Mouse (Mus musculus) midbrain, postnatal 0 days (tissue): ENCODE measurements at regions not wholly inside any gene's neighbourhood (a gene's known extent, or its start where the extent isn't known, plus 50 kb on each side); places are given as distances from the start of the nearest gene placed in this dataset.
A peak's percentile ranks its signal among the peaks of the same experiment; 100 is the strongest.

Experiments
- ATAC-seq: fragments of 200-750 bp; cut with Nextera tagmentation; 2 replicates; pipeline ENCODE4 v1.8.0; 2017; ENCODE audit warnings: moderate number of reproducible peaks, mild to moderate bottlenecking, moderate TSS enrichment, moderate library complexity; ENCODE audit not compliant: low FRiP score
- DNase-seq: peaks from one replicate; pipeline ENCODE4 v3.0.0-alpha.2; 2015; ENCODE audit warnings: low spot score
- H3K27ac ChIP-seq: fragments of 300-500 bp; sonication (generic); 2 replicates; pipeline ENCODE4 v1.5.1; 2014; ENCODE audit warnings: low read depth, mild to moderate bottlenecking, low read length, mixed read lengths
- H3K27me3 ChIP-seq: fragments of 300-500 bp; sonication (generic); 2 replicates; pipeline ENCODE4 v1.6.1; 2014; ENCODE audit warnings: low read length, control low read depth, mixed read lengths; ENCODE audit not compliant: insufficient read depth
- H3K36me3 ChIP-seq: fragments of 300-500 bp; sonication (generic); 2 replicates; pipeline ENCODE4 v1.6.1; 2014; ENCODE audit warnings: low read length, control low read depth, mixed read lengths; ENCODE audit not compliant: insufficient read depth
- H3K4me1 ChIP-seq: fragments of 300-500 bp; sonication (generic); 2 replicates; pipeline ENCODE4 v1.6.1; 2014; ENCODE audit warnings: mild to moderate bottlenecking, control low read depth, antibody characterized with exemption, low read length, mixed read lengths; ENCODE audit not compliant: insufficient read depth
- H3K4me2 ChIP-seq: fragments of 300-500 bp; sonication (generic); 2 replicates; pipeline ENCODE4 v1.6.1; 2014; ENCODE audit warnings: low read depth, mild to moderate bottlenecking, low read length, mixed read lengths; ENCODE audit not compliant: poor library complexity, severe bottlenecking
- H3K4me3 ChIP-seq: fragments of 300-500 bp; sonication (generic); 2 replicates; pipeline ENCODE4 v1.5.1; 2014; ENCODE audit warnings: low read depth, mild to moderate bottlenecking, low read length, moderate library complexity
- H3K9ac ChIP-seq: fragments of 300-500 bp; sonication (generic); replicated peaks from 2 replicates; pipeline ENCODE4 v1.6.1; 2014; ENCODE audit warnings: mild to moderate bottlenecking, low read length, moderate library complexity, mixed read lengths; ENCODE audit not compliant: poor library complexity, severe bottlenecking
- H3K9me3 ChIP-seq: fragments of 300-500 bp; sonication (generic); 2 replicates; pipeline ENCODE4 v1.6.1; 2016; ENCODE audit warnings: low read length, control low read depth
- CTCF ChIP-seq: IDR thresholded peaks from 2 replicates; pipeline ENCODE4 v1.5.1; 2016; ENCODE audit warnings: antibody characterized with exemption, mild to moderate bottlenecking
- WGBS: fragments of 180-500 bp; shearing (Covaris S2); extraction: QIAGEN DNeasy Blood & Tissue Kit; methylation state at CpG from one replicate; pipeline ENCODE4 v1.1.7; 2014; 5-methylcytosine and 5-hydroxymethylcytosine counted together

- ATAC-seq = no peak
- Histone ChIP-seq H3K36me3 (no peaks in the 10 kb centered on the region), H3K27ac (no peak overlapping the region), H3K4me2 (no peak overlapping the region), H3K4me1 (no peaks in the 10 kb centered on the region), H3K9ac (no peak overlapping the region), H3K9me3 (no peaks in the 10 kb centered on the region), H3K4me3 (no peak overlapping the region), H3K27me3 (no peaks in the 10 kb centered on the region)
- TF ChIP-seq CTCF = no peak
- no peak for DNase-seq
- 91% methylated on average over 2 of the region's 2 CpGs for WGBS
These were observed 379.9 kb upstream of the Cwc22 start for GRCm38 (mm10) chr2:78326091-78326490.

GRCm38 (mm10) chr2:78322216-78322965 lies 376.2 kb upstream of the Cwc22 start:
- whole genome bisulfite sequencing = 45% methylated on average over 3 of the region's 3 CpGs
- Histone ChIP-seq H3K4me1 (no peaks in the 10 kb centered on the region), H3K27me3 (no peaks in the 10 kb centered on the region), H3K4me3 (no peak overlapping the region), H3K27ac (no peak overlapping the region), H3K9me3 (no peaks in the 10 kb centered on the region), H3K4me2 (no peak overlapping the region), H3K36me3 (no peaks in the 10 kb centered on the region), H3K9ac (no peak overlapping the region)
- ATAC-seq (no peak), DNase-seq (no peak)
- no peak for TF ChIP-seq CTCF

GRCm38 (mm10) chr2:78311766-78312491 lies 365.8 kb upstream of the Cwc22 start:
- H3K4me2 ChIP-seq = no peak overlapping the region
- H3K27me3 ChIP-seq = no peaks in the 10 kb centered on the region
- no peak overlapping the region for H3K27ac ChIP-seq
- no peak overlapping the region for H3K9ac ChIP-seq
- peak; percentile 44 for DNase-seq
- no peak overlapping the region for H3K4me3 ChIP-seq
- TF ChIP-seq CTCF = no peak
- no peak for ATAC-seq
- no peaks in the 10 kb centered on the region for H3K9me3 ChIP-seq
- no peaks in the 10 kb centered on the region for H3K36me3 ChIP-seq
- 61% methylated on average over 13 of the region's 13 CpGs for WGBS
- no peaks in the 10 kb centered on the region for H3K4me1 ChIP-seq

- TF ChIP-seq CTCF = no peak
These were observed 363.2 kb upstream of the Cwc22 start for GRCm38 (mm10) chr2:78309361-78309760.

GRCm38 (mm10) chr2:78306897-78307296 lies 360.7 kb upstream of the Cwc22 start:
- H3K9ac ChIP-seq = no peak overlapping the region
- WGBS = 80% methylated on average over 4 of the region's 4 CpGs
- H3K9me3 ChIP-seq = no peaks in the 10 kb centered on the region
- TF ChIP-seq CTCF = no peak
- DNase-seq (peak; percentile 46), ATAC-seq (no peak)
- H3K4me3 ChIP-seq = no peak overlapping the region
- no peaks in the 10 kb centered on the region for H3K27me3 ChIP-seq
- H3K36me3 ChIP-seq = no peaks in the 10 kb centered on the region
- no peak overlapping the region for H3K4me2 ChIP-seq
- H3K27ac ChIP-seq = no peak overlapping the region
- H3K4me1 ChIP-seq = no peaks in the 10 kb centered on the region

More at GRCm38 (mm10) chr2:78309361-78309760, 363.2 kb upstream of the Cwc22 start:
- Histone ChIP-seq H3K4me1 (no peaks in the 10 kb centered on the region), H3K36me3 (no peaks in the 10 kb centered on the region), H3K27me3 (no peaks in the 10 kb centered on the region), H3K9ac (no peak overlapping the region), H3K4me2 (no peak overlapping the region), H3K27ac (no peak overlapping the region), H3K9me3 (no peaks in the 10 kb centered on the region), H3K4me3 (no peak overlapping the region)
- WGBS = 66% methylated on average over 2 of the region's 2 CpGs
- ATAC-seq = no peak
- DNase-seq = no peak

- 37% methylated on average over 1 of the region's 1 CpGs for WGBS
- TF ChIP-seq CTCF = no peak
- ATAC-seq = no peak
These were observed 345.5 kb upstream of the Cwc22 start for GRCm38 (mm10) chr2:78291665-78292064.

More at GRCm38 (mm10) chr2:78291665-78292064, 345.5 kb upstream of the Cwc22 start:
- Histone ChIP-seq H3K36me3 (no peaks in the 10 kb centered on the region), H3K4me2 (no peak overlapping the region), H3K27ac (no peak overlapping the region), H3K27me3 (no peaks in the 10 kb centered on the region), H3K4me3 (no peak overlapping the region), H3K9ac (no peak overlapping the region), H3K9me3 (no peaks in the 10 kb centered on the region), H3K4me1 (no peaks in the 10 kb centered on the region)
- DNase-seq = no peak
